Mouse (Mus musculus): ENCODE data around the gene Ptcd3.

Gene Ptcd3

GRCm38 (mm10) chr6:71908481-71909381 lies at the start of gene Ptcd3, which contains the start of gene Polr1a:
Ptcd3 (minus strand) TSS chr6:71908750.
Polr1a (plus strand) TSS chr6:71909053.
- DNase-seq (ENCODE audit: low read depth, low spot score), result peak; percentile 97

GRCm38 (mm10) chr6:71951192-71951591 lies 42.6 kb upstream of the Ptcd3 start:
- DNase-seq (ENCODE audit: low read depth, low spot score), result no peak

DNA sequence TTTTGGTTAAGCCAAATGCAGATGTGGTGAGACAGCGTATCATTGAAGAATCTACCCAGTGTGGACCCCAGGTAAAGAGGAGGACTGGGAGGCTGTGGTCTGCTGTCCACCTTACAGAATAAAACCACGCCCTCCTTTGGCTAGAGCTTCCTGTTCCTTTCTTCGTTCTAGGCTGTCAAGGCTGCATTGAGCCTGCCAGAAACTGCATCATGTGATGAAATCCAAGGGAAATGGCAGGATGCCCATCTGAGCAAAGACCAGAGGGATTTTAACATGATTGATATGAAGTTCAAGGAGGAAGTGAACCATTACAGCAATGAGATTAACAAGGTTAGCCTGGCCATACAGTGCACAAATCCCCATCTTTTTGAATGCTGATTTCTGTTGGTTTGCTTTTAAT lies 42.0 kb upstream of the Ptcd3 start:
- DNase-seq (ENCODE audit: low read depth, low spot score), result peak; percentile 51

- DNase-seq (ENCODE audit: low read depth, low spot score), result no peak
These were observed 41.2 kb upstream of the Ptcd3 start for GRCm38 (mm10) chr6:71949721-71950120.

- DNase-seq (ENCODE audit: low read depth, low spot score), result no peak
These were observed 37.6 kb upstream of the Ptcd3 start for GRCm38 (mm10) chr6:71946121-71946520.

DNA sequence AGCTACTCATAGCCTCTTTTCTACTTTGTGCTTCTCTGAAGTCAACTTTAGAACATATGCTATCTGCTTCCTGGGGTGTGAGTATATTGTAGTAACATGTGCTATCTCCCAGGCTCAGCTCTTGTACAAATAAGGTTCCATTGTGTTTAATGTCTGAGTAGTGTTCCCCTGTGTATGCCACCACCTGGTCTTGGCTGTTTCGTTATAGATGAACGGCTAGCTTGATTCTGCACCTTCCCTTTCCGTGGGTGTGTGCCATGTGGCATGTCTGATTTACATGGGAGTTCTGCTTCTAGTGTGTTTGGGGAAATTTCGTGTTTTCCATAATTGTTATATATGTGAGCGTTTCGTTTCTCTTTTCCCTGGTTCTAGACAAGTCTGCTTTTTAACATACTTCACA lies 36.6 kb upstream of the Ptcd3 start:
- peak; percentile 35 for DNase-seq (ENCODE audit: low read depth, low spot score)

DNA sequence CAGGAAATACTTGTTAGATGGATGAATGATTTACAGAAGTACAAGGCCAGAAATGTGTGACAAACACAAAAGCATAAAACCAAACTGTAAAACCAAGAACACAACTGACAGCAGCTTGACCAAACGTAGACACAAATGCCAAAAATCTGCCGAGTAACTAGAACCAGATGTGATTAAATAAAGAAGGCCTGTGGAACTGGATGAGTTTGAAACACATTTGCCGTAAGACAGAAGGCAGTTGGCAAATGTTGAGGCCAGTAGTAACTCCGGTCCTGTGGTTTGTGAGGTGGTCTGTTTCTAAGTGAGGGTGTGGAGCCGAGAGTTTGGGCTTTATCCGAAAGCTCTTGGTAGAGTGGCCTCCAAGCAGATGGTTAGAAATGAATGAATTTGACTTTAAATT lies 32.4 kb upstream of the Ptcd3 start:
- no peak for DNase-seq (ENCODE audit: low read depth, low spot score)

DNA sequence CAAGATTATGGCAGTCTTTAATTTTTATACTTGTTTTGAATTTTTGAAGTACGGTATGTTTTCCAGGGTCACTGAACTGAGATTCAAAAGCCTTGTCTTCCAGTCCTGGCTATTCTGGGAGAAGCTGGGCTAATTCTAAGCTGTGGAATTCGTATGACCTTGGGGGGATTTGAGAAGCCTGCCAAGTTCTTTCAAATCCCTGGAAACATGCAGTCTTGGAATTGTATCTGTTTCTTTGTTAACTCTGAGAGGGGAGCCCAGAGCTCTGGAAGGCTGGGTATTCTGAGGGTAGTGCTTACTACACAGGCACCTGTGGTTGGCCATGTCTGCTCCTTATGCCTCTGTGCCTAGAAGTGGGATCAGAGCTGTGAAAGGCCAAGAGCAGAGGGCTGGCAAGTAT lies 27.2 kb upstream of the Ptcd3 start:
- no peak for DNase-seq (ENCODE audit: low read depth, low spot score)

DNA sequence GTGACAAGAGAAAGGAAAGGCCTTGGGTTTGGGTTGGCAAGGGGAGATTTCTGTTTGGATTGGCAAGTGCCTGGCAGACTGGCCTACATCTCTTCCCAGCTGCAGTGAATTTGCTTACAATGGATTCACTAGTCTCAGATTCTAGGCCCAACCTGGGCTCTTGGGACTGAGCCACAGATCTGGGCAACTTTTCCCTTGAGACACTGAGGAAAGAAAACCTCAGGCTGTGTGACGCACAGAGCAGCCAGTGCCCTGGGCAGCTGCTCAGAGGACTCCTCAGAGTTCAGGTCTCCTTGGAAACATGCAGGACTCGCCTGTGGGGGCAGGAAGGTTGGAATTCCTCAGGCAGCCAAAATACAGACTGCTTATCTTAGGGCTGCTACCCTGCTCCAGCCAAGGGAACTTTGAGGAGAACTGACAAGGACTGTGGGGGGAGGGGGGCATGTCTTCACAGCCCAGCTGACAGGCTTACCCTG lies 25.6 kb upstream of the Ptcd3 start:
- DNase-seq (ENCODE audit: low read depth, low spot score), result peak; percentile 15

DNA sequence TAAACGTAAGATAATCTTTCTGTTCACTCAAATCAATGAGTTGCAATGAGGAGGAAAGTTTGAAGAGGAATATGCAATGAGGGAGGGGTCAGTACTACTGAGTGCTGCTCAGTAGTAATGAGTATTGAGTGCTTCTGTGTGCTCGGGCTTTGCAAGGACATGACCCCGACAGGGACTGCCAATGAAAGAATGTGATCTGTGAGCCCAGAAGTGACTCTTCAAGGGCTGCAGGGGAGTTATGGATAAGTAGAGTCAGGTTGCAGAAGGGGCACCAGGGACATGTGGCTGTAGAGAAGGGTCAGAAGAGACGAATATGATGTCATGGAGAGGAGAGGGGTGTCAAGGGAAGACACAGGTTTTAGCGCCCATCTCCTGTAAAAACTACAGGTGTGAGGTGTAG lies 23.8 kb upstream of the Ptcd3 start:
- no peak for DNase-seq (ENCODE audit: low read depth, low spot score)

DNA sequence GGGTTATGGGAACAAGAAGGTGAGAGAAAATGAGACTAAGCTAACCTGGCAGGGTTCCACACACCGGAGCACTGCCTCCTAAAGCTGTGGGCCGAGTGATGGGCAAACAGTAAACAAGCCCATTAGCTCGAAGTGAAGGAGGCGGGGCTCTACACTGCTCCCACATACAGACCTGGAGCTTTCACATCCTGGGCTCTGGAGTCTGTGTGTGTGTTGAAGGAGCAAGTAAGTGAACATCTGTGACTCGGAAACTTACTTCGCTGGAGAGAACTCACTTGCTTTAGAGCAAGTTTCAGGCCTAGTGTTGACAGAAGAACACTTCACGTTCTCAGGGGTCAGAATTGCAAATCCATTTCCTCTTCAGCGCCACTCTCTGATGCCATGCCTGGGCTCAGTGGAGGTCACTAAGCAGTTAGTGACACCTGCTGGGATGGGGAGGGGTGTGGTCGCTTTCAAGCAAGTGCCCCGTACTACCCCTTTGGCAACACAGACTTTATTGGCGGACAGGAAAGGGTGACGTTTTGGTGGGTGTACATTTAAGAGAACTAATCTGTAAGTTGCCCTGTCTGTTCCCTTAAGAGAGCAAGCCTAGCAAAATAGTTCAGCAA lies 22.4 kb upstream of the Ptcd3 start:
- no peak for DNase-seq (ENCODE audit: low read depth, low spot score)

DNA sequence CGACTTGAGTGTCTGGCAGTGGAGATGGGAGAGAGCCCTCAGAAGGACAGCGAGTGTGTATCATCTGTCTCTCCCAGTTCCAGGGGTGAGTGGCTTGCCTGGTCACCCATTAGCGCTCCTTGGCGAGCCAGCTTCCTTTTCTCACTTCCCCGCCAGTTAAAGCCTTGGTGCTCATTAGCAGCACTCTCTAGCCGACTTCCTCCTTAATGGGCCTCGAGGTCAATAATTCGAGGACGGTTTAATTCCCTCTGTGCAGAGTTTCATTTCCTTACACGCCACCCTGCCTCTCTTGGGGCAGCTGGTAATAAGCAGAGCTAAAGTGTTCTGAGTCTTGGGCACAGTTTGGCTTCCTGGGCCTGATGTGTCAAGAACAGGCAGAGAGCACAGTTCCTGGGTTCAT lies 21.5 kb upstream of the Ptcd3 start:
- DNase-seq (ENCODE audit: low read depth, low spot score), result peak; percentile 47

DNA sequence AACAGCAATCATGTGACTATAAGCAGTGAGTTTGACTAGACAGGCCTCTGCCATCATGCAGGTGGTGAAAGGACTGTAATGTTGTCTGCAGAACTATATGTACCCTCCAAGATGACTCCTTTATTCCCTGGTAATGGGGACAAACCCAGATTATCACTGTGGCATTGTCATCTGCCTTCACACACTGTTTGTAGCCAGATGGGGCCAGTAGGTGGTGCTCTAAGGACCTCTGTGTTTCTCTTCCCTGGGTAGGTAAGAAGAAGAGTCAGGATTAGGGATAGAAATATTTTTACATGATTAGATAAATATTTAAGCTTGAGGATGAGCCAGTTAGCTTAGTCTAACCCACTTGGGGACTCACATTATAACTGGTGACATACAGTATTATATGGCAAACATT lies 19.4 kb upstream of the Ptcd3 start:
- peak; percentile 86 for DNase-seq (ENCODE audit: low read depth, low spot score)

GRCm38 (mm10) chr6:71925233-71925632 lies 16.7 kb upstream of the Ptcd3 start:
- DNase-seq (ENCODE audit: low read depth, low spot score), result peak; percentile 24

- no peak for DNase-seq (ENCODE audit: low read depth, low spot score)
These were observed 12.2 kb upstream of the Ptcd3 start for GRCm38 (mm10) chr6:71920752-71921151.

DNA sequence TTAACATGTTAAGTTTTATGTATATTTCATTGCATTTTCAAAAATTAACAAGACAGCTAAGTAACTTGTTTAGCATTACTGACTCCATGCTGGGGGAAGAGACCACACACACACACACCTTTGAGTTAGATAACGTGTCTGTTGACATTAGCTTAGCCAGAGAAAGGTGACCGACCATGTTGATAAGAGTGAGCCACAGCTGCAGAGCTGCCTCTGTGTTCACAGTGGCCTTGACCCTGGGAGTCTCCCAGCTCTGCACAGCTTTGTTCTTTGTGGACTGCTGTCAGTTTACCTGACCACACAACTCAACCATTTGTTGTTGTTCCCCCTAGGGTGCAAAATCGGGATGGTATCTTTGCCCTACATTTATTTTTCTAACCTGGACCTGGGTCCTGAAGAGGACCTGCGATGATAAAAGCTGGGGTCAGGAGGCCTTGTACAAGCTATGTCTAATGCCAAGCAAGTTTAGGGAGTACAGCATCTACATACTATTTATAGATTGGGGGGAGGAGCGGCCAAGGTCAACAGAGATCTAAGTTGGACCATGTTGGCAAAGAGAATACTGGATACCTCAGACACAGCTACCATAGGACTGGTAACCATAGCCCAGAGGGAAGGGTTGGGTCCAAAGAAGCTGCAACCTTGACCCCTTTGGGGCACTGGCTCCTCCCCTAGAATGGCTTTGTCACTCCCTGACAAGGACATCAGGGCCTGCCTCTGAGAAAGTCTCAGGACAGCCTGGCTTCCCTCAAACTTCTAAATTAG lies 3.3 kb upstream of the Ptcd3 start:
- no peak for DNase-seq (ENCODE audit: low read depth, low spot score)

DNA sequence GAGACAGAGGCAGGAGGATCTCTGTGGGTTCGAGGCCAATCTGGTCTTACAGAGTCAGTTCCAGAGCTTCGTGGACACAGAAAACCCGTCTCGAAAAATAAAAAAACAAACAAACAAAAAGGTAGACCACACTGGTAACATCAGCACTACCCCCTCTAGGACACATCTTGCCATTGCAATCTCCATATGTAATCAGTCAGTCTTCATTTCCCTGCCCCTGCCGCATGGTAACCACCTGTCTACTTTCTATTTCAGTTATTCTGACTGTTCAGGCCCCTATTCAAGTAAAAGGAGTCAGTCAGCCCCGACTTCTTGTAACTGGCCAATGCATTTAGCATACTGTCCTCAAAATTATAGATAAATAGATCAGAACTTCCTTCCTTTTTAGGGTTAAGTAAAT lies 1.3 kb upstream of the Ptcd3 start:
- no peak for DNase-seq (ENCODE audit: low read depth, low spot score)

- no peak for DNase-seq (ENCODE audit: low read depth, low spot score)
These were observed 834 bp upstream of the Ptcd3 start for GRCm38 (mm10) chr6:71909384-71909783.

GRCm38 (mm10) chr6:71907702-71908235 lies 781 bp downstream of the Ptcd3 start:
- DNase-seq (ENCODE audit: low read depth, low spot score), result no peak

GRCm38 (mm10) chr6:71893263-71893662 lies 15.3 kb downstream of the Ptcd3 start:
- no peak for DNase-seq (ENCODE audit: low read depth, low spot score)

GRCm38 (mm10) chr6:71877965-71878760 lies 30.4 kb downstream of the Ptcd3 start:
- DNase-seq (ENCODE audit: low read depth, low spot score), result peak; percentile 18

Measured in brain, adult 2 months (tissue).